Mouse (Mus musculus) right cerebral cortex, adult 2 months (tissue): ENCODE measurements around the gene Zfp503.
A peak's percentile ranks its signal among the peaks of the same experiment; 100 is the strongest.

Experiments used
- DNase-seq, 2 experiments: peaks; one replicate each; pipeline ENCODE4 v3.0.0; 2021 to 2022; ENCODE audit warnings: low spot score in 2 of 2

Gene Zfp503

DNA sequence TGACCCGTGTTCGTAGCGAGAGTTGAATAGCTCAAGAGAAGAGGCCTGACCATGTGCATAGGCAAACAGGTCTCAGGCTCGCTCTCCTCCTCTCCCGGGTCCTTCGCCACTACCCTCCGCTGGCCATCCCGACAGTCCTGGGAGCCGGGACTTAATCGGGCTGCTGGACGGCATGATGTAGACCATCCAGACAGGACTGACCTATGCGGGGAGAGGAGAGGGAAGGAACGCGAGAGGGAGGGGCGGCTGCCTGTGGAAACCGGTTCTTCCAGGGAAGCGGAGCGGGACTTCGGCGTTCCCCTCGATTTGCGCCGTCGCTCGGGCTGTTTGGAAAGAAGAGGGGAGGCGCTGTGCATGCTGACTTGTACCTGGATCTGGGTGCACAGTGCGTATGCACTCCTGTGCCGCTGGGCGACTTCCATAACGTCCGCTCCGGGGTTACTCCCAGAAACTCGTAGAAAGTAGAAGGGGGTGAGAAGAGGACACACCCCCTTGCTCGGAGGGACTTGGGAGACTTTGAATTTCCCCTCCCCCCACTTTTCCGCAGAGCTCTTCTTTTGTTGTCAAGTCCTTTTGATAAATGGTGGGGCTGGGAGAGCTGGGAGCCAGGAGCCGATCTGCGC, at the start of gene Zfp503:
Gene Zfp503, minus strand, starts transcription at position 311 of the 623 bp plus-strand sequence.
- peak in 1 of 2 experiments; percentile 14 for DNase-seq

DNA sequence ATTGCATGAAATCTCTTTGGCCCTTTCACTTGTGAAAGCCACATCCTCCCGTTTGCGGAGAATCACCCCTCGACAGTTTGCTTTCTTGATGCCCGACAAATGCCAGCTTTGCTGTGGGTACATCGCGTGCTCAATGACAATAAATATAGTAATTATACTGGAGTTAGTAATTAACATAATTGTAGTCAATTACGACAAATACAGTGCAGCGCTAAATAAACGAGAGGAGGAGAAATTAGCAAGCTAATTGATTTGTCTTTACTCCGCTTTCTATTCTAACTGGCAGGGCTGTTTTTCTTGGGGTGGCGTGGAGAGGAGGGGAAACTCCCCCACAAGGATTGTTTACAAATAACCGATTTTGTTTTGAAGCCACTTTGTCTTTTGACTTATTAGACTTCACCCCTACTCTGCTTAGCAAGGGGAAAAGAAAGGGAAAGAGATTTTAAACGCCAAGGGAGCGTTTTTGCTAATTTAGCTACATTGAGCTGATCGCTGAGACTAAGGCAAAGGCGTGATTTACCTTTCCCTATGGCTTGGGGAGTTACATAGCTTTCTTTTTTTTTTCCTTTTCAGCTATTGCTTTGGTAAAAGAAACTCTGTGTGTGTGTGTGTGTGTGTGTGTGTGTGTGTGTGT, 48.2 kb upstream of the Zfp503 start:
- no peak for DNase-seq

DNA sequence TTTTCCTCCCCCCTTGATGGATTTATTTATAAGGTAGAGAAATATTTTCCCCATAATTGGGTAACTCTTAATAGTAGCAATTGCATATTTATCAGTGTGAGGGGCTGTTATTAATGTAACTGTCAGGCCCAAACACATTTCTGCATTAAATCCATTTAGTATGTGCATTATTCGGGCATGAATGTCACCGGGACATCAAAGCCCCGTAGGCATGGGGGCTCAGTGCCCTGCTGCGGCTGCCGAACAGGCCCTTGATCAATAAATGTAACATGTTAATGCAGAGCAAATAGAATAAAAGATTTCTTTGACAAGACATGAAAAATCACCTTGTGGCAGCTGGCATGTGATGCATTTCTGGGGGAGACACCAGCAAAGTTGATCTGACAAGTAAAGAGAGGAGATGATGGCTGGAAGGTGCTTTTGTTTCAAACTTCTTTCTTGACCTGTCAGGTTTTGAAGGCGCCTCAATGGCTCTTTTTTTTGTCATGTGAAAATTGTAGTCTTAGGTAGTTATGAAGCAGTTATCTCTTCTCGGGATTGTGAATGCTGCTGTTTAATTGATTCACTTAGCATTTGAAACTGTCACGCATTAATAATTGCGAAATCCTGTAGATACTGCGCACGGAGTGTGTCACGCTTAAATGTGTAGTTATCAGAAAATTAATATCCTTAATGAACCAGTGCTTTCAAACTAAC, 47.5 kb upstream of the Zfp503 start:
- DNase-seq = no peak

DNA sequence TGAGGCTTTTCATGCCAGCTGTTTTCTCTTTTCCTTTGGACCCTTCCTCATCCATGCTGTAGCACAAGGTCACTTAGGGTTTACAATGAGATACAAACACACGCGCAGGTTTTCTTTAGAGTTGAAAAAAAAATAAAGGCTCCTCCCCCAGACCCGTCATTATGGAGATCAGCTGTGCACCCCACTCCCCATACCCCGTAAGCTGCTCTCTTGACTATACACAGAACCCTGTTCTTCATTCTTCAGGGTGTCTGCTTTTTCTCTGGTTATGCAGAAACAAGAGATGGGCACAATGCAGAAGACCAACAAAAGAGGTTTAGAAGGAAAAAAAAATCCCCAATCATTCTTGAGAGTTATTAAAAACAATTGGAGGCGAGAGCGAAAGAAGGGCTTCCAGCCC, 46.9 kb upstream of the Zfp503 start:
- DNase-seq = no peak

DNA sequence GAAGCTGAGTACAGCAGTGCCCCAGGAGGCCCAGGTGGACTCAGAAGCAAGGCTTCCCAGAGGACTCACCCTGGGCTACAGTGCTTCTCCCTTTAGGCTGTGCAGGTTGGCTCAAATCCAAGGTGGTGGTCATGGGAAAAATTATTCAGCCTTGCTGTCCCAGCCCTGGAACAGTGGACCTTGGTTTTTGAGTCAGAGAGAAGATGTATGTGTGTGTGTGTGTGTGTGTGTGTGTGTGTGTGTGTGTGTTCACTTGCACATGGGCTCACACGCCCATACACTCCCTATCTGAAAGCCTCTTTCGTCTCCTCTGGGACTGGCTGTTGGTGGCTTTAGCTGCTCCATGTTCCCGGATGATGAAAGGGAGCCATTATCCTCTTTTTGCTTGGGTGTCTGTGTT, 46.5 kb upstream of the Zfp503 start:
- no peak for DNase-seq

DNA sequence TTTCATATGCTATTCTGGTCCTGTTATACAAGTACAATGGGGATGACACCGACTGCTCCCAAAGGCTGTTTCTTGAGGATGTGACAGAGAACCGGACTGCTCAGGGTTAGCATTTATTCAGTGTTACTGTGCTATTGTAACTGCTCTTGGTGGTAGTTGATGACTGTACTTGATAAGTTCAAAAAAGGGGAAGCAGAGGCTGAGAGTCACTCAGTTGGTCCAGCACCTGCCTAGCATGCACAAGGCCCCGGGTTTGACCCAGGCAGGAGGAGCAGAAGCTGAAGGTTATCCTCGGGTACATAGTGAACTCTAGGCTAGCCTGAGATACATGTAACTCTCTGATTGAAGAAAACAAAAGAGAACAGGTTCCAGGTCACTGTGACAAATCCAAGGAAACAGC, 34.1 kb upstream of the Zfp503 start:
- no peak for DNase-seq

DNA sequence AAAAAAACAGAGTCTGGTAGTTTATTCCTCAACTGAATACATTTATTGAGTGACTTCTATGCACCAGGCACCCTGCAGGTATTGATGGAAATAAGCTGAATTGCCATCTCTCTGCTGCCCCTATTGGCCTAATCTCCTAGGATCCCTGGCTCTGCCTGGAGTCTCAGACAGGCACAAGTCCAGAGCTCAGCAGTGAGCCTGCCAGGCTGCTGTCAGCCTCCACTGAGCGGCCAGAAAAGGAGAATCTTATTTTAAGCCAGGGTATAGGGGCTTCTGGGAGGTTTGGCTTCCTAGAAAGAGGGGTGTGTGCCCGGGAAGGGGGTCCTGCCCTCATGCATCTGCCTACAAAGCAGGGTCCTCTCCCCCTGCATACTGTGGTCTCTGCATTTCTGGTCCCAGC, 31.5 kb upstream of the Zfp503 start:
- no peak for DNase-seq

DNA sequence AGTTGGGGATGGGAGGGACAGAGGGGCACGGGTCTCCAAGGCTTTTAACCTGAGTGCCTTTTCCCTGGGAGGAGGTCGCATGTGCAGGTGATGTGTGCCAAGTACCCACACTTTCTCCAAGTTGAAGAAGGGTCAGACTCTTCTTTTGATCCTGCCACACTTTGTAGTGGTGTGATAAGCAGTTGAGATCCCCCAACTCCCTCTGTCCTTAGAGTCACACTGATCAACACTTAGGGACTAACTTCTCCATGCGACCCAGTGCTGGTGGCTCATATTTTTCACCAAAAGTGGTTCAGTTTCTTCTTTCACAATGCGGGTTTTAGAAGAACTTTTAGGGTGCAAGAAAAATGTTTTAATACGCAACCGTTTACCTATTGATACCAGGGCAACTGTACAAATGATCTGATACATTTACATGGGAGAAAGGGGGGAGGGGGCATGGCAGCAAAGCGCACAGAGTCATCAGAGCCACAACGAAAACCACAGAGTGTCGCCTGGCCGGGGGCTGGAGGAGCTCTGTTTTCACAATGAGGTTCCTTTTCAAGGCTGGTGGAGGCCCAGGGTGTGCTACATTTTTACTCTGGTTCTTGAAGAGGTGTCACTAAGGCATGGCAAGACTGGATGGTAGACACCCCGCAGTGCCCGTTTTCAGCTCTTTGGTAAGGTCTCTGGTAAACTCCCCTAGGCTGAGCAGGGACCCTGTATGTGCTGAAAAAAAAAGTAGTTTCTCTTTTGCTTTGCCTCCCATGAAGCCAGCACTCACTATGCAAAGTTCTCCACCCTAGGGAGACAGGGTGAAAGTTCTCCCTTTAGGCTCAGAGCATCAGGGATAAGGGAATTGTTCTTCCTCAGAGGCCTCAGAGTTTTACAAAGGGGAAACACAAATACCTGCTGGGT, 30.8 kb upstream of the Zfp503 start:
- DNase-seq = no peak

DNA sequence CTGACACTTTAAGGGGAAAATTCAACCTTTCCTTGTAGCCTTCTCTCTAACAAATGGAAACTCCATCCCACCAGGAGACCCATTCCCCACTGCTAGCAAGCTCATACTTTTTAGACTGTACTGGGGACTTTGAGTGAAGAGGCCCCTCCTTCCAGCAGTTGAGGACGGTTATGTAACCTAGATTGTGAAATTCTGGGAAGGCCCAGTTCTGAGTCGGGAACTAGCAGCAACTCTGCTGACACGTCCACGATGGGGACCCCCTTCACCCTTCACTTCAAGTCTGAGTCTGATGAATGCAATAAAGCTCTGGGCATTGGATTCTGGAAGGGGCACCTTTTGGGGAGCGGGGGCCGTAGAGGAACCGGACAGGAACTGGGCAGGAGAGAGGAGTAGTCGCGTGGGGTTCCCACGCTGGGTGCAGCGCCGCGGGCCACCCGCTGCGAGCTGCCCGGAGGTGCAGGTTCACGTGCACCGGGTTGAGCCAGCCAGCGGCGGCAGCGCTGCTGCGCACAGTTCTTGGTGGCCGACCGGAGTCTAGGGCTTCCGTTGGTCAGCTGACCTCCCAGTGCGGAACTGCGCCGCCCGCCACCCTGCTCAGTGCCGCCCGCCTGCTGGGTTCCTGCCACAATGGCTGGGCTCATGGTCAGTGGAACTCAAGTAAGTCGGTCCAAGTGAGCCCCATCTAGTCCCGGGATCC, 30.0 kb upstream of the Zfp503 start, which contains the start of gene Lrmda:
Gene Lrmda, plus strand, starts transcription at position 461 of the 697 bp plus-strand sequence.
- DNase-seq = peak; percentile 26 to 41

DNA sequence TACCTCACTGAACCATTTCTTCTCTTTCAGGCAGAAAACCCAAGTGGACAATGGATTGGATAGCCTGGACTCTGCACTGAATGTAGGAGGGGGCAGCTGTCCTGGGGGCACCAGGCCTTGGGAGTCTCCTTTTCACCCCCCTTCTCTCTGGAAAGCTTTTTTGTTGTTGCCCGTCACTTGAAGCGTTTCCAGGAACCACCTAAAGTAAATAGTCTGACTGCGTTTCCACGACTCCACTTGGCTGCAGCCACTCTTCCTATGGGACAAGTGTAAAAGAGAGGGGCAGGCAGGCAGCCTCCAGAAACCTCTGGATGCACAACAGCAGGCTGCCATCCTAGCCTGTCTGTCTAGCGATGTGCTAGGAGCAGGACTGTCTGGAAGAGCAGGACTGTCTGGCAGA, 27.6 kb upstream of the Zfp503 start:
- no peak for DNase-seq

DNA sequence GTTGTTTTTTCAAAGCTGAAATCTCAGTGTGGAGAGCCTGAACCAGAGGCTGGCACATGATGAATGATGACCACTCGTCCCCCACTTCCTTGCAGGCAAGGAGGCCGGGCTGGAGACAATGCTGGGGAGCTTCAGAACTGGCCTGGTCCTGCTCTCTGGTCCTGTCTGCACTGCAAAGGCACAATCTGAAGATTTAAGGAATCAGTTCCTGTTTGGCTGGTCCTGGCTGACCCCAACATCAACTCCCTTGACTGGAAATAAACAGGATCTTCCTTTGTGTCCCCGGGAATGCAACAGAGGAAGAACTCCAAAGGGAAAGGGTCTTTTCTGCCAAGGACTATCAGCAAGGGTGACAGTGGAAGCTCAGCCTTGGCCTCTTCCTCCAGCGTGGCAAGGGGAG, 25.4 kb upstream of the Zfp503 start:
- no peak for DNase-seq

DNA sequence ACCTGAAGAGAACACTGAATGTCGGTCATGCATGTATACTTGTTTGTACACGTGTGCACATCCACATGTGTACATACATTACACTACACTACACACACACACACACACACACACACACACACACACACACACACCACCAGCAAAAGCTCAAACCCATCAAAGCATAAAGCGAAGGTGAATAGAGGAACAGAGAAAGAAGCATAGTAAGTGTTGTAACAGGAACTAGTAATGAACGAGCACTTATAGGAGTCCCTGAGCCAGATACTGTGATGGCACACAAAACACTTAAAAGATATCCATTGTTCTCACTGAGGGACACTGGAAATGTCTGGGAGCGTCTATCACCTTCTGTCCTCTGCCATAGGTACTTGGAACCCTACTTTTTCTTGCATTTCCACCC, 24.9 kb upstream of the Zfp503 start:
- DNase-seq = no peak

DNA sequence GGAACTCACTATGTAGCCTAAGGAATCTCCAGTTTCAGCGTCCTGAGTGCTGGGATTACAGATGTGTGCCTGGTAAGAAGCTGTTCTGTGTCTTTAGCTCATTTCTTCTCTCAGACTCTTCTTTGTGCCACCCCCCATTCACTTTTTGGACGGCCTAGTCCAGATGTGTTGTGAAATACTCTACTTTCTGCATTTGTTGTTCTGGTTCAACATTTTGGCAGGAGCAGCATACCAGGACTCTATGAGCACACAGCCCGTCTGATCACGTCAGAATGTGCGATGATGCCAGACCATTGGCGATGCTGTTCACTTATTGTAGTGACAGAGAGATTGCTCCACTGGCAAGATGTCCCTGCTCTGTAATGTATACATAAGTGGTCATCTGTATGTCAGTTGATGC, 17.6 kb upstream of the Zfp503 start:
- DNase-seq = no peak

DNA sequence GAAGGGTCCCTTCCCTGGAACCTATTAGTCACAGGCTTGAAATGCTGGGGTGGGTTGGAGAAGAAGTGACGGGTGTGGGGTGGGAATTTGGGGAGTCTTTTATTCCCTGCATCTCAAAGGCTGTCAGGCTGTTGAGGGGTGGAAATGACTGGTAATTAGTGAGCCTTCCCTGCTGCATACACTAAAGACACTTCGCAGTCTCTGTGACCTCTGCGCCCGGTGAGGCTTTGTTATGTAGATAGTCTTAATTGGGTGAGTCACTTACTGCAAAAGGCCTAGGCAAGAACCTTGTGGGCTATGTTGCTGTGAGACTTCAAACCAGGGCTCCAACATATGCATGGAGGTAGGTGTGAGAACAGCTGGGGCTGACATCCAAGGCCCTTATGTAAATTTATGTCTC, 15.5 kb upstream of the Zfp503 start:
- DNase-seq = no peak

DNA sequence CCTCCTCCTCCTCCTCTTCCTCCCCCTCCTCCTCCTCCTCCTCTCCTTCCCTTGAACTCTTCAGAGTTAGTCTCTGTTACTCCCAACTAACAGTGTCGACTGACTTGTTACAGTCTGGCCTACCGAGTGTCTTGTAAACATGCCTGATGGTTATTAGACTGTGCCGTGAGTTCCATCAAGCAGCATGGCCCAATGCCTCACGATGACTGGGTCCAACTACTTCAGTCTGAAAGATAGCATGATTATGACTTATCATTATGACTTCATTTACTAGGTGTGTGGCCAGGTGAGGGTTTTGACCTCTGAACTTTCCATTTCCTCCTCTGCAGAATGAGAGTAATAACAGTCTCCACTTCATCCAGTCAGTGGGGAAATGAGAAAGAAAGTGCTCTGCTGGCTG, 14.2 kb upstream of the Zfp503 start:
- DNase-seq = no peak

DNA sequence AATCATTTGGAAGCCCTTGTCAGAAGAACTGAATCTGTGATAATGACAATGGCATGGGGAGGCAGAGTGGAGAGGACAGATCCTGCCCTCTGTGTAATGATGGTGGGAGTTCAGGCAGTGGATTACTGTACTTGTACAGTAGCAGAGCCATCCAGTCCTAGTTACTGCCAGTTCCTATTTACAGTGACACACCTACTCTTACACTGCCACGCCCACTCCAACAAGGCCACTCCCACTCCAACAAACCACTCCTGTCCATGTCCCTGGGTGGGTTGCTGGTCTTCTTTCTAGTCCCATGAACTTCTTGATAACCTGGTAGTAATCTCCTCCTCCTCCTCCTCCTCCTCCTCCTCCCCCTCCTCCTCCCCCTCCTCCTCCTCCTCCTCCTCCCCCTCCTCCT, 13.8 kb upstream of the Zfp503 start:
- DNase-seq = no peak

DNA sequence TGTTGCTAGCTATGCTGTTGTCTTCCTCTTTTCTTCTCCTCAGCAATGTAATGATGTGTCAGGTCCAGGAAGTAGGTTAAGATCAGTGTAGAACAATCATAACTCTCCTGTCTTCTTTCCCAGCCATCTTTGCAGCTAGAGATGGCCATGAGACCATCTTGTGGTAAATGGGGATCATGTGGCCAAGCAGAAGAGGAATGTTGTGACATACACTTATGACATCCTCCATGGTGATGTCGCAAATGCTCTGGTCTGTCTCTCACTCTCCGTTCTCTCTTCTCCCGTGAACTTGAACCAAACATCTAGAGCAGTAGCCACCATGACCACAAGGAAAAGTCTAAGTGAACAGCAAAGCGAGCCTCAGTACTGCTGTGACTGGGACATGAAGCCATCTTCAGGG, 10.2 kb upstream of the Zfp503 start:
- no peak for DNase-seq

DNA sequence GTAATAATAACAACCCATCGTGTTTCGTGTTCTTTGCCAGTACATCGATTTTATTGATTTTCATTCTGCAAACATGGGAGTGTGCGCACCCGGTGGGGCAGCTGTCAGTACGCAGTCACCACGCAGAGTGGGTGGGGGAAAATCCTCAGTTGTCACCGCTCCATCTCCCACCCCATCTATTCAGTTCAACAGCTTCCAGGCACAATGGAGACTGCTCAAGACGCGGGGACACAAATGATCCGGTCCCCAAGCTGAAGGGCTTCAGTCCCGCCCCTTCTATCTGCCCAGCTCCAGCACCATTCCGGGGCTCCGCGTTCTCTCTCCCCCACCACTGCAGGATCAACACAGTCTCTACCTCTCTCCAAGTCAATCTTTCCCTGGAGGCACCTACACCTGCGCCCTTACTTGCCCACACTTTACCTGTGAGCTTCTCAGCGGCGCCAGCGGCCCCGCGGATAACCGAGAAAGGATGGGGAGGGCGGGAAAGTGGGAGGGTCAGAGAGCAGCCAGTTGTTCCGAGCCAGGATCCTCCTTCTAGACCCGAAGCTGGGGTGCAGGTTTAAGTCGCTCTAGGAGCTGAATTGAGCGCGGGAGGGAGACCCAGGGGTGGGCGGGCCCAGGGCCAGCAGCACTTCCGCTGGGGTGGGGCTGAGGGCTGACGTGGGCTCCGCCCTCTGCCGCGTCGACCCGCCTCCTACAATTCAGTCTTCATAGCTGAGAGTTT, 5.8 kb upstream of the Zfp503 start:
- DNase-seq = no peak

DNA sequence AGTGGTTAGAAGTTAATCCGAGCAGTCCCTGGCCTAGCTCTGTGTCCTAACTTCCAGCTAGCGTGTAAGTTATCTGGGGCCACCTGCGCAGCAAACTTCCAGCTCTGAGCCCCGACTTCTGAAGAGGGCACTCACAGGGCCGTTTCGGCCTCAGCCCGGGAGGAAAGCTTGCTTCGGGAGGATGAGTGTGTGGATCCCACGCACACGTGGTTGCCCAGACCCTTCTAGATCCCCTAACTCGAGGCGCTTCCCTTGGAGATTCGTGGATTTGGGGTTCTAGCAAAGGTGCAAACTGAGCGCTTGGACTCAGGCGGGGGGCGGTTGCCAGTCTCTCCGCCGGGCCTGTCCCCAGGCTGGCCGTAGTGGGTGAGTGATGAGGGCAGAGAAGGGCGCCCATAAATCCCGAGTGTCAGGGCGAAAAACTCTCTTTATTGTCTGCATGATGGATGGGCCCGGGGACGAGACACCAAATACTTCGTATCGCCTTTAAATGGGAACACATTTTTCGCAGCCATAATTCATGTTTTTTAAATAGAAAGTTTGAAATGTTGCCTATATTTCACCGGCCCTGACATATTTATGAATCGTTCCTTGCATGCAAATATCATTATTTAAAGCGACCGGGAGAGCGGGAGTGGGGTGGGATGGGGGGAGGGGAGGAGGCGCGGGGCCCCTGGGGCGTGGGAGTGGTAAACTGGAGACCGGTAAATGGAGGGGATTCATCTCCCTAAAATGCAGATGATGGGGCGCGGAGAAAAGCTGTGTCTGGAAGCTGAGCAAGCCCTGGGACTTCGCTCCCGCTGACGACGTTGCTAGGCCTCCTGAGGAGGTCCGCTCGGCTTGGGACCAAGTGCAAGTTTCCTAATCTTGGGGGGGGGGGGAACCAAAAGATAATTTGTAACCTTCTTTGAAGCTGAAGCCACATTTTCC, 4.9 kb upstream of the Zfp503 start:
- no peak for DNase-seq
